Mouse (Mus musculus) gastrocnemius, postnatal 14 days (tissue): ENCODE measurements at regions not wholly inside any gene's neighbourhood (a gene's known extent, or its start where the extent isn't known, plus 50 kb on each side); places are given as distances from the start of the nearest gene placed in this dataset.

Source experiments
- DNase-seq: peaks from one replicate; pipeline ENCODE4 v3.0.0; 2021; ENCODE audit warnings: mixed read lengths
- intact Hi-C: fragments of 180-260 bp; cut with DNase I; formaldehyde crosslinking; loops from one replicate; pipeline ENCODE4 v1.15.1; 2025; ENCODE audit warnings: low total_unique reads

- DNase-seq: no peak
- intact Hi-C loops: no loop called here
These were observed 286.1 kb upstream of the Ppargc1a start for GRCm38 (mm10) chr5:51853456-51854124.

GRCm38 (mm10) chr5:51850091-51850490 is 282.6 kb upstream of the Ppargc1a start:
- DNase-seq: no peak
- intact Hi-C loops: no loop called here

GRCm38 (mm10) chr5:51849236-51849635 is 281.7 kb upstream of the Ppargc1a start:
- intact Hi-C loops: no loop called here
- no peak for DNase-seq

GRCm38 (mm10) chr5:51842189-51842588 is 274.7 kb upstream of the Ppargc1a start:
- intact Hi-C loops: no loop called here
- DNase-seq: no peak

- intact Hi-C loops: no loop called here
- DNase-seq: no peak
These were observed 274.2 kb upstream of the Ppargc1a start for GRCm38 (mm10) chr5:51841763-51842162.

GRCm38 (mm10) chr5:51840638-51841329 is 273.3 kb upstream of the Ppargc1a start:
- DNase-seq: no peak
- intact Hi-C loops: no loop called here

- intact Hi-C loops: no loop called here
- DNase-seq: no peak
These were observed 271.8 kb upstream of the Ppargc1a start for GRCm38 (mm10) chr5:51839292-51839691.

GRCm38 (mm10) chr5:51830551-51830950 is 263.0 kb upstream of the Ppargc1a start:
- intact Hi-C loops: no loop called here
- no peak for DNase-seq

GRCm38 (mm10) chr5:51830015-51830414 is 262.5 kb upstream of the Ppargc1a start:
- intact Hi-C loops: no loop called here
- DNase-seq: no peak

GRCm38 (mm10) chr5:51829606-51830005 is 262.1 kb upstream of the Ppargc1a start:
- no peak for DNase-seq
- intact Hi-C loops: no loop called here

- DNase-seq: no peak
- intact Hi-C loops: no loop called here
These were observed 261.5 kb upstream of the Ppargc1a start for GRCm38 (mm10) chr5:51829020-51829419.

- intact Hi-C loops: no loop called here
- no peak for DNase-seq
These were observed 258.7 kb upstream of the Ppargc1a start for GRCm38 (mm10) chr5:51826269-51826668.

GRCm38 (mm10) chr5:51825584-51826088 is 258.1 kb upstream of the Ppargc1a start:
- intact Hi-C loops: no loop called here
- no peak for DNase-seq

- intact Hi-C loops: no loop called here
These were observed 257.2 kb upstream of the Ppargc1a start for GRCm38 (mm10) chr5:51824731-51825130.

GRCm38 (mm10) chr5:51823657-51824056 is 256.1 kb upstream of the Ppargc1a start:
- DNase-seq: no peak
- intact Hi-C loops: no loop called here

More at GRCm38 (mm10) chr5:51824731-51825130, 257.2 kb upstream of the Ppargc1a start:
- DNase-seq: no peak

GRCm38 (mm10) chr5:51816258-51816657 is 248.7 kb upstream of the Ppargc1a start:
- DNase-seq: no peak
- intact Hi-C loops: no loop called here

GRCm38 (mm10) chr5:51811728-51812127 is 244.2 kb upstream of the Ppargc1a start:
- intact Hi-C loops: no loop called here

GRCm38 (mm10) chr5:51801486-51801885 is 234.0 kb upstream of the Ppargc1a start:
- DNase-seq: no peak
- intact Hi-C loops: no loop called here

More at GRCm38 (mm10) chr5:51811728-51812127, 244.2 kb upstream of the Ppargc1a start:
- DNase-seq: no peak

- no peak for DNase-seq
- intact Hi-C loops: no loop called here
These were observed 232.0 kb upstream of the Ppargc1a start for GRCm38 (mm10) chr5:51799371-51800035.

GRCm38 (mm10) chr5:51794097-51794496 is 226.6 kb upstream of the Ppargc1a start:
- intact Hi-C loops: no loop called here

More at GRCm38 (mm10) chr5:51794097-51794496, 226.6 kb upstream of the Ppargc1a start:
- DNase-seq: no peak
